Mouse (Mus musculus) left cerebral cortex, adult 8-10 months (tissue): ENCODE results near the gene Bahcc1. TPM values are rescaled to one million over a fixed set of nuclear protein-coding genes. Genes with fewer than 3 reads are reported as not detected.
A peak's percentile ranks its signal among the peaks of the same experiment; 100 is the strongest.

Experiments used
- DNase-seq, 2 experiments: peaks; one replicate each; pipeline ENCODE4 v3.0.0; 2022; ENCODE audit warnings: low spot score in 2 of 2
- microRNA-seq, 2 experiments: library from miRNA; unstranded; fragments of <30 nt; microRNA quantifications; one replicate each; pipeline ENCODE4 v1.2.0; 2022
- total RNA-seq, 4 experiments: library from RNA; stranded (reverse); gene quantifications; 2 replicates each; pipeline ENCODE4 v1.2.4; 2022

Gene Bahcc1
- total RNA-seq, 4 experiments from 2014 or later = 20.8 to 23.0 (median 21.6) TPM

GRCm38 (mm10) chr11:120313906-120314685, 81.3 kb downstream of the Bahcc1 start:
- peak in 1 of 2 experiments; percentile 5 for DNase-seq

GRCm38 (mm10) chr11:120314721-120315415, 82.1 kb downstream of the Bahcc1 start:
- DNase-seq = peak in 1 of 2 experiments; percentile 12

GRCm38 (mm10) chr11:120315416-120315761, 82.6 kb downstream of the Bahcc1 start:
- DNase-seq = peak in 1 of 2 experiments; percentile 81

GRCm38 (mm10) chr11:120315832-120316689, 83.3 kb downstream of the Bahcc1 start:
- DNase-seq = peak; percentile 88 to 95

- DNase-seq = peak in 1 of 2 experiments; percentile 6
These were observed 84.0 kb downstream of the Bahcc1 start for GRCm38 (mm10) chr11:120316690-120317254.

GRCm38 (mm10) chr11:120317456-120317855, 84.7 kb downstream of the Bahcc1 start:
- DNase-seq = peak in 1 of 2 experiments; percentile 3

GRCm38 (mm10) chr11:120319310-120319709, 86.6 kb downstream of the Bahcc1 start:
- peak in 1 of 2 experiments; percentile 7 for DNase-seq

GRCm38 (mm10) chr11:120320156-120320555, 87.4 kb downstream of the Bahcc1 start:
- peak in 1 of 2 experiments; percentile 4 for DNase-seq

GRCm38 (mm10) chr11:120335431-120336021, 102.8 kb downstream of the Bahcc1 start:
- DNase-seq = no peak

- no peak for DNase-seq
These were observed 104.7 kb downstream of the Bahcc1 start for GRCm38 (mm10) chr11:120337447-120337846.

GRCm38 (mm10) chr11:120338786-120339185, 106.0 kb downstream of the Bahcc1 start:
- DNase-seq = no peak

- peak in 1 of 2 experiments; percentile 2 for DNase-seq
These were observed 107.3 kb downstream of the Bahcc1 start for GRCm38 (mm10) chr11:120339978-120340513.

GRCm38 (mm10) chr11:120341661-120342060, 108.9 kb downstream of the Bahcc1 start:
- peak in 1 of 2 experiments; percentile 0 for DNase-seq

Small RNAs within 50 kb of the gene (microRNA-seq; reads per million reads assigned to microRNA genes)
- 0 to 0.44 reads per million in 2 experiments for gene Gm47297

Other genes with a start within 250 kb of the Bahcc1 start
- 100 to 1,000 TPM; 217 to 244 (median 225) TPM for gene Aatk, start 185.8 kb upstream of the Bahcc1 start, total RNA-seq
- gene Cep131, start 146.1 kb upstream of the Bahcc1 start, total RNA-seq = 10 to 100 TPM; 29.8 to 37.4 (median 32.2) TPM
- gene Tepsin, start 134.2 kb upstream of the Bahcc1 start, total RNA-seq = 10 to 100 TPM; 15.7 to 17.7 (median 17.0) TPM
- 10 to 100 TPM; 27.8 to 44.9 (median 35.4) TPM for gene Ndufaf8, start 134.0 kb upstream of the Bahcc1 start, total RNA-seq
- 10 to 100 TPM; 80.0 to 98.8 (median 89.6) TPM for gene Slc38a10, start 81.6 kb upstream of the Bahcc1 start, total RNA-seq
- 1,000 to 10,000 TPM; 1,267 to 1,347 (median 1,329) TPM for gene Actg1, start 115.6 kb downstream of the Bahcc1 start, total RNA-seq
- gene Fscn2, start 128.6 kb downstream of the Bahcc1 start, total RNA-seq = 1 to 10 TPM in 1 of 4 experiments, under 1 TPM in 1, not detected in 2; 0.37 to 1.2 TPM
- 10 to 100 TPM; 14.0 to 17.2 (median 14.9) TPM for gene Faap100, start 145.8 kb downstream of the Bahcc1 start, total RNA-seq
- 10 to 100 TPM; 64.8 to 69.9 (median 68.4) TPM for gene Nploc4, start 204.8 kb downstream of the Bahcc1 start, total RNA-seq
- gene Tspan10, start 209.7 kb downstream of the Bahcc1 start, total RNA-seq = 1 to 10 TPM in 2 of 4 experiments, not detected in 2; 2.0 to 2.4 TPM
- gene Pde6g, start 220.6 kb downstream of the Bahcc1 start, total RNA-seq = under 1 TPM; 0.30 to 0.96 (median 0.41) TPM
- gene Oxld1, start 225.1 kb downstream of the Bahcc1 start, total RNA-seq = 10 to 100 TPM; 13.6 to 20.6 (median 17.4) TPM
- 10 to 100 TPM; 16.8 to 25.8 (median 22.1) TPM for gene Ccdc137, start 225.2 kb downstream of the Bahcc1 start, total RNA-seq
- 10 to 100 TPM; 52.6 to 63.3 (median 56.8) TPM for gene Arl16, start 234.7 kb downstream of the Bahcc1 start, total RNA-seq